Mouse (Mus musculus) ES-CJ7 (cell line): ENCODE measurements around the gene Dio1.

Source experiments
- DNase-seq: peaks from one replicate; pipeline ENCODE4 v3.0.0; 2011; ENCODE audit warnings: low read depth, low spot score

Gene Dio1

DNA sequence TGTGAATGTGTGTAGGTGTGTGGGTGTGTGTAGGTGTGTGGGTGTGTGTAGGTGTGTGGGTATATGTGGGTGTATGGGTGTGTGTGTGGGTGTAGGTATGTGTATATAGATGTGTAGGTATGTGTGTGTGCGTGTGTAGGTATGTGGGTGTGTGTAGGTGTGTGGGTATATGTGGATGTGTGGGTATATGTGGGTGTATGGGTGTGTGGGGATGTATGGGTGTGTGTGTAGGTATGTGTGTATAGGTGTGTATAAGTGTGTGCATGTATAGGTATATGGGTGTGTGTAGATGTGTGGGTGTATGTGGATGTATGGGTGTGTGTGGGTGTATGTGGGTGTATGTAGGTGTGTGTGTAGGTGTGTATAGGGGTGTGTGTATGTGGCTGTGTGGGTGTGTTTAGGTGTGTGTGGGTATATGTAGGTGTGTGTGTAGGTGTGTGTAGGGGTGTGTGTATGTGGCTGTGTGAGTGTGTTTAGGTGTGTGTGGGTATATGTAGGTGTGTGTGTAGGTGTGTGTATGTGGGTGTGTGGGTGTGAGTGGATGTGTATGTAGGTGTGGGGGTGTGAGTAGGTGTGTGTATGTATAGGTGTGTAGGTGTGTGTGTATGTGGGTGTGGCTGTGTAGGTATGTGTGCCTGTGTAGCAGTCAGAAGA is 5.9 kb downstream of the Dio1 start:
- DNase-seq: no peak

DNA sequence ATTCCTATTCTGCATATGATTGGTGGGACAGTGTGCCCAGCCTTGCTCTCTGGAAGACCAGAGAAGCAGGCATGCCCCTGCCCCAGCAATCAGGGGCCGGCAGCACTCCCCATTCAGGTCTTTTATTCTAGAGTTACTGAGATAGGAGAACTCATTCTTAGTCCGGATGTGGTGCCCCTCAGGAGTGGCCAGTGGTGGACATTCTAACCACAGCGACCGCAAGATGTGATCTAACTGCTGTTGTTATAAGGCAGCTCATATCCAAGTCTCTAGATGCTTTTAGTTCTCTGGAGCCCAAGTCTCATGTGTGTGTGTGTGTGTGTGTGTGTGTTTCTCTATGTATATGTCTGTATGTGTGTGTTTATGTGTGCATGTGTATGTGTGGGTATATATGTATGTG is 6.6 kb downstream of the Dio1 start:
- DNase-seq: no peak

DNA sequence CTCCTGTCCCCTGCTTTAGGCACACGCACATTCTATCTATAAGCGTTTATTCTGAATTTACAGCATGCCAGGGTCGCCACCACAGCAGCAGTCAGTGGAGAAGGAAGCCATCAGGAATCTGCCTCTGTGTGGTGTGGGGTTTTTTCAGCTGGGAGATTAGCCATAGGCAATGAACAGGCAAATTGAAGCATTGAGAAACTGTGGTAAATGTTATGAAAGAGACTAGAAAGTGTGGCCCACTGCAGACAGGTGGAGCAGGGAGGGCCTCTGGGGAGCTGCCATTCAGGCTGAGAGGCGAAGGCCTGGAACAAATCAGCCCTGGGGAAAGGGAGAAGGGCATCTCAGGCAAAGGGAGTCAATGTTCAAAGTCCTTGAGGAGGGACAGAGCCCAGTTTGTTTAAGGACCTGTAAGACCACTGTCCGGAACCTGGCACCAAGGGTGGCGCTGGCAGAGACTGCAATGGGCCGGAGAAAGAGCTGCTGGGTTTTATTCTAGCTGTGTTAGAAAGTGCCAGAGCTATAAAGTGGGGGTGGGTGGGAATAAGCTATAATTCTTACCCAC is 7.1 kb downstream of the Dio1 start:
- no peak for DNase-seq

DNA sequence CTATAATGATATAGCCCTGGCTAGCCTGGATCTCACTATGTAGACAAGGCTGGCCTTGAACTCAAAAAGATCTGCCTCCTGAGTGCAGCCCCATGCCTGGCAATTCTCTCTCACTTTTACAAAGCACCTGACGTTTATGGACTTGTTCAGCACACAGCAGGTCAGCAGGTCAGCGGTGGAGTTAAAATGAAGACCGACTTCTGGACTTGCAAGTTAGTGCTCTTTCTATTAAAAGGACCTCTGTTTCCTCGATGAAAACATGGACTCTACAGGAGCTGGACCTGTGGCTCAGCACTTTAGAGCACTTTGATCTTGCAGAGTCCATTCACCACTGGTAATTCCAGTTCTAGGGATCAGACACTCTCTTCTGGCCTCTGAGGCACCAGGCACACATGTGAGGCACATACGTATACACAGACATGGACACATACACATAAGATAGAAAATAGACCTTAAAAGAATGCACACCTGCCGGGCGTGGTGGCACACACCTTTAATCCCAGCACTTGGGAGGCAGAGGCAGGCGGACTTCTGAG is 8.8 kb downstream of the Dio1 start:
- DNase-seq: no peak

DNA sequence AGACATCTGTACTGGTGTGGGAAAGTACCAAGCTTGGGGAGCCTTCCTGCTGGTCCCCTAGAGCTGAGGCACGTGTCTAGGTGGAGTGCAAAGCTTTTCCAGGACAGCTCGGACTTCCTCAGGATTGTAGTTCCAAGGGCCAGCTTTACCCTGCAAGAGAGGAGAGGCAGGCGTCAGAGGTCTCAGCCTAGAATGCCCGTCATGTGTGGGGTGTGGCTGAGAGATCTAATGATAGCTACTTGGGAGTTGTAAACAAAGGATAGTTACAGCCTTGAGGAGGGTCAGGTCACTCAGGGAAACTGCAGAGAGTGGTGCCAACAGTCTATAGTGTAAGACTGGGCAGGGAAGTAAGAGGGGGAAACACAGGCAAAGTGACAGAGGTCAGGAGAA is 14.7 kb downstream of the Dio1 start:
- DNase-seq: no peak

DNA sequence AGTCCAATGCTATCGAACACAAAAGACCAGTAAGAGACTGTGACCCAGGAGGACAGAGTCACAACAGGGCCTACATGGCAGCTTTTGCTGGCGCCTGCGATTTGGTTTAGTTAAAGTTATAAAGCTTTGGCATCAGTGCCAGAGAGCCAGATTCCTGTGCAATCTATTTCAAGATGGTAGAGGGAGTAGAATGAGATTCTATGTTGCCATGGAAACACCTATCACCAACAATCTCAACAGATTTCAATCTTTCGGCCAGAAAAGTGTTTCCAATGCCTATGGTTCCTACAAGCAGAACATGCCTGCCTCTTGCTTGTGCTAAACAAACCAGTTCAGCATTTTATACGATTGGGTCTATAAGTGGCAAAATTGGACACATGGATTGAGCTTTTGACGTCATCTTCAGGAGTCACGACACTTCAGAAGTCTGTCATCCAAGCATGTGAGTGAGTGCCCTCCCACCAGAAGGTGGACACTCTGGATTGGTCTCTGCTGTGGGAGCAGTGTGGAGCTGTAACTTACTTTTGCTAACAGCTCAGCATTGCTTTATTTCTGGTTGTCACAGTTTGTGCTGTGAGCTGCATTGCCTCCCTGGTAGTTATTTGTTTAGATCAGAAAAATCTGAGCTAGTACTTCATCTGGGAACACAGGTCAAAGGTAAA is 15.2 kb downstream of the Dio1 start:
- no peak for DNase-seq

DNA sequence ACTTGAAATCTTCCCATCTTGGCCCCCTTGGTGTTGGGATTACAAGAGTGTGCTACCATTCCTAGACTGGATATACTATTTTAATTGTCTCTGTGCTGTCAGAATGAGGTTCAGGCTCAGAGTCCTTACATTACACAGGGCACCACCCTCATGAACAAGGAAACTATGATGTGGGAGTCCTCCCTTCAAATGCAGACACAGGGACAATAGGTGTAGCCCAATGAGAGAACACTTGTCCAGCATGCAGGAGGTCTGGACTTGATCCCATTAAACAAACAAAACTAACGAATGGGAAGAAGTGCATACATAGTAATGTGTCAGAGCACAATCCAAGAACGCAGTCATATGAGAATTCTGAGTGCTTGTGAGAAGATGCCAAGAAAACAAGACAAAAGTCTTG is 19.5 kb downstream of the Dio1 start:
- DNase-seq: no peak

DNA sequence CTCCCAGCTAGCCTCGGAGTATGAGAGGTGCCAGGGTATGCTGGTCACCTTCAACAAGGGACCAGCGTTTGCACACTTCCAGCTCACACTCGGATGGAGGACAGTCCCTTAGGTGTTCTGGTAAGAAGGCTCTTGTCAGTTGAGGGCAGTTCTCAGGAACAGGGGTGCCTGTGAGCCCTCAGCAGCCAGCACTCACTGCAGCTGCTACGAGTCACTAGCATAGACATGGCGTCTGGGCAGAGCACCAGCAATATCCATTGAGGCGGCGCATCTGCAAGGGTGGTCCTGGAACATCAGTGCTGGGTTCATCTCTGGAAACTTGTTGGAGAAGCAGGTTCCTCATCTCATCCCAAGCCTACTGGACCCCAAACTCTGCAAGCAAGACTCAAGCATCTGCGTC is 20.6 kb downstream of the Dio1 start:
- DNase-seq: no peak

DNA sequence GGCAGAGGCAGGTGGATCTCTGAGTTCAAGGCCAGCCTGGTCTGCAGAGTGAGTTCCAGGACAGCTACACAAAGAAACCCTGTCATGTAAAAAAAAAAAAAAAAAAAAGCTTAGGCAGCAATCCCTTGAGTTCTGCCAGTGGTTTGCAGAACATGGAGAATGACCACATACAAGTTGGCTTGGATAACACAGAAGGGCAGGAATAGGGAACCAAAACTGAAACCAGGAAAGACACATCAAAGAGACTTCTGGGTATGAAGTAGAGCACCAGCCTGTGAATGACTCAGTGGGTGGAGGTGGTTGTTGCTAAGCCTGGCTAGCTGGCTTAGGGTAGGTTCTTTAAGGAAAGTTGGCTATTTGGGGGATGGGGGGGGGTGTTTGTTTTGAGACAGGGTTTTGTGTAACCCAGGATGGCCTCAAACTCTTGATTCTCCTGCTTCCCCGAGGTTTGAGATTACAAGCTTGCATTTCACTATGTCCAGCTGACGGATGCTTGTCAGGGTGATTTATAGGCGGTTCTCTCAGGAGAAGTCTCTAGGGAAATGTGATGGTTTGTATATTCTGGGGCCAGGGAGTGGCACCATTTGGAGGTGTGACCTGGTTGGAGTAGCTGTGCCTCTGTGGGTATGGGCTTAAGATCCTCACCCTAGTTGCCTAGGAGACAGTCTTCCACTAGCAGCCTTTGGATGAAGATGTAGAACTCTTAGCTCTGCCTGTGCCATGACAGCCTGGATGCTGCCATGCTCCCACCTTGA is 21.3 kb downstream of the Dio1 start:
- DNase-seq: no peak

DNA sequence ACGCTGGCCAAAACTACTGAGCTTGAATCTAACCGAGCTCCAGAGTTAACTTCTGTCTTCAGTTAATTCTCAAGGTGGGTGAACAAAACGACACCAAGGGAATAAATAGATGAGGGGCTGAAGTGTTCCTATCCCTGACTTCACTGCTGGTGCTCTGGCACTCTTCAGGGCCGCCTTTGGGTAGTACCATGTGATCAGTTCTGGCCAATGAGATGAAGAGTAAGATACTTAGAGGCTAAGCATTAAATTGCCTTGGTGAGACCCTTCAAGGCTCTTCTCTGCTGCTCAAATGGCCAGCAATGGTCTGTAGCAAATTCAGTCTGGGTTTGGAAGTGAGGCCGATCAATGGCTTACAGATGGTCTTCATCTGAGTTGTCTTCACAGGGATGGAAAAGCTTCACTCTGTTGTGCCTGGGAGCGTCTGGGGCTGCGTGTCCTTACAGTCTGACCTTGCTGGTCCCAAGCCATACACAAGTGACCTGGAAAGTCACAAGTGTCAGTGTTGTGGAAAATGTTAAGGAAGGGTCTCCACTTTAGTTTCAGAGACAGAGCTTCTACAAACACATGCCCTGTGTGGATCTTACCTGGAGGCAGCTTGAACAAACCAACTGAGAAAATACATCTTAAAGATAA is 26.0 kb downstream of the Dio1 start:
- DNase-seq: peak; percentile 31

DNA sequence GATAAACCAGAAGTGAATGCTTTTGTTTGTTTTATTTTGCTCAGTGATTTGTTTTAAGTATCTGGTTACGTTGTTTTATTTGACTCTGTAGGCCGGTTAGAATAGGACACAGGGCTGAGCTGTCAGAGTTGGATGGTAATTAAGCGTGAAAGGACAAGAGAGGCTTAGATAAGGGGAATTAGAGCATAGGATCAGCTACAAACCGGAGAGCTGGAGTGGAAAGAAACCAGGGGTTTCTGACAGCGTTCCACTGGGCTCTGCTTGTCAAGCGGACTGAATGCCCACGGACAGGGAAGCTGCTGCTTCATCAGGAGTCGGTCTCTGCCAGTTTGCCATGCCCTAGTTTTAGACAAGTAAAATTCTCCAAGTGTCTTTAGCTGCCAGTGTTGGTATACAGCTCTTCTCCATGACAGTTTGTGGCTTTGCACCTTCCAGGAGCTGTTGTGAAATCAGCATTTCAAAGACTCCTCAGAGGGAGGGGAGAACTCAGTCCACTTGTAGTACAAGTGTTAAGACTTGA is 28.7 kb downstream of the Dio1 start:
- peak; percentile 11 for DNase-seq

DNA sequence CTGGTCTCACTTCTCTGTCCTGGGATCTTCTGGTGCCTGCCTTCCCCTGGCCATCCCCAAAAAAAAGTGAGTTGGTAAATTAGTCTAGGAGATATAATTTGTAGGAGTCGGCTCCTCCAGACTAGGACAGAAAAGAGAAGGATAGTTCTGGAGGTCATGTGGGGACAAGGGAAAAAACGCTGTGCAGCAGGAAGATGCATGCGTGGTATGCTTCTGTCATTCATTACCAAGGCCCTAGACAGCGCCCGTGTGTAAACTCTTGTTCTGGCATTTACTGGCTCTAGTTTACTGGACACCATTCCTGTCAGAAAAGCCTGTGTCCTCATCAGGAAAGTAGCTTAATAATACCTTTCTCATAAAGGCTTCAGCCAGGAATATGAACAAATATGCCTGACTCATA is 32.5 kb downstream of the Dio1 start:
- no peak for DNase-seq

DNA sequence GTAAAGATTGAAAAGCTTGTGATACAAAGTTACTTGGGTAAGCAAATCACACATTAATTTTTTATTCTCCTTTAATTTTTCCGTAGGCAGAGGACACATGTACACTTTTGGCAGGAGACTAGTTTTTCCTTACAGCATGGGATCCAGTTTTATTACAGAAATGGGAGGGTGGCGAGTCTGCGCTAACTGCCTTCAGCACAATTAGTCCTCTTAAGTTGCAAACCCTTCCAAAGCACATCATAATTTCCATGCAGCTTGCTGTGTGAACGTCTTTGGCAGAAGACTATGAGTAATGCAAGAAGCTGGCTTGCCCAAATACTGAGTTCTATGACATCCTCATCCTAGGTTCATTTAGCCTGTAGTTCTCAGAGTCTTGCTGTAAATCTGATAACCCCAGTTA is 33.3 kb downstream of the Dio1 start:
- no peak for DNase-seq

DNA sequence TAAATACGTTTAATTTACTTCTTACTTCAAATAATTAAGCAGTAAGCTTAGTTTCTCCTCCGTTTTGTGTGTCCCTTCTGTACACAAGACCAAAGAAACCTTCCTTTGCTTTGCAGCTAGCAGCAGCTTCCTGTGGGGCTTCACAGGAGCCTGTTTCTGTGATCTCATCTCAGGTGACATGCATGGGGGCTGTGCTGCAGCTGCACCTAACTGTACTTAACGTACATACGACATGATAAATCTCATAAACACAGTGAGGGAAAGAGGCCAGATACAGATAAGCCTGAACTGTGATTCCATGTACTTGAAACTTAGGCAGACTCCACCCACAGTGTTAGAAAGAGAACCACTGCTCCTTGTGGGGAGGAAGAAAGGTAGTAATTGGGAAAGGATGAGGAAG is 47.0 kb downstream of the Dio1 start:
- DNase-seq: no peak

DNA sequence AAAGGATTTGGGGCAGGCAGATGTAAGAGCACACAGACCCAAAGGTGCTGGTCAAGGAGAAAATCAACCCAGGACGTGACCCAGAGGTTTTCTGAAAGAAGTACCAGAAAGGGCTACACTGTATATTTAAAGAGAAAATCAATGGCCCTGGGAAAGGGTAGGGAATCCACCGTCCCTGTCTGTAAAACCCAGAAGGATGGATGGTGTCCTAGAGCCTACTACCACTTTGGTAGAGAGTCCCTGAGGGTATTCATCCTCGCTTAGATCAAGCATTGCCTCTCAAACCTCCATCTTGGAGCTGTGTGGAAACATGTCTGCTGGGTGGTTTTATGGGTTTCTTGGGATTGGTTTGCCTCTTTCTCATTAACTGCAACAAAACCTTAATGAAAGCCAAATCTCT is 52.6 kb downstream of the Dio1 start:
- DNase-seq: no peak

DNA sequence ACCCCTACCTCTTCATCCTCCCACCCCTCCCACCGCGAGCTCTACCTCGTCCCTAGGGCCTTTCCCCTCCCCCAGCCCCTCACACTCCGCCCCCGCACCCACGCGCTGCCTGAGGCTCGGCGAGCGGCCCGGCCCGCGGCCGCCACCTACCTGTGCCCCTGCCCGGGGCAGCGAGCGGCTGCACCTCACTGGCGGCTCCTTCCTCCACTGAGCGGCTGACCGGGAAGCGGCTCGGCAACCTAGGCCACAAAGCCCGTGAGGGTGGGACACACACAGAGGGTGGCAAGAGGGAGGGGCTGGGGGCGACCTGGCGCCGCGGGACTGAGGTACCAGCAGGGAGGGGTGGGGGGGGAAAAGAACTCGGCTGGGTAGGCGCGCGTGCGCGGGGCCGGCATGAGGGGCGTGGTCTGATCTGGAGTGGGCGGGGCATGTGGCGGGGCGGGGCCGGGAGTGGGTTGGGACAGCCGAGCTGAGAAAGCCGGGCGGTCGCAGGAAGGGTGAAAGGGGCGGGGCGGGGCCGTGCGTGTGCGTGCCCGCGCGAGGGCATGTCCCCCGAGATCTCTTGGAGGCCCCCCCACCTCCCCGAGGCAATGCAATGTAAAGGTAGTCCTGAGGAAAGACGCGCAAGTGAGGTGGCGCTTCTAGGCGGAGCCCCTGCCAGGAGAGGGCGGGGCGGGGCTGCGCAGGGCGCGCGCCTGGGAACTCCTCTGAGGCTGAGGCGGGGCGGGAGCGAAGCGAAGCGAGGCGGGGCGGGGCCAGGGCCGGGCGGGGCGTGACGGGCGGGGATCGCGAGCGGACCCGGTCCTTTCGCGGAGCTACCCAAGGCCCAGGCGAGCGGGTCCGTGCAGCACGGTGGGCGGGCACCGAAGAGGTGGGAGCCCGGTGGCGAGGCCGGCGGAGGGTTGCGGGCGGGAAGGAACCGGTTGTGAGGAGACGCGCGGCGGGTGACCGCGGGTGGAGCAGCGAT is 53.6 kb downstream of the Dio1 start, which contains the start of the genes Lrrc42 and Hspb11:
Gene Lrrc42 (minus strand): TSS at position 408 of the 967 bp plus-strand sequence.
Gene Hspb11 (plus strand): TSS at position 469 of the 967 bp plus-strand sequence.
- peak; percentile 95 for DNase-seq

DNA sequence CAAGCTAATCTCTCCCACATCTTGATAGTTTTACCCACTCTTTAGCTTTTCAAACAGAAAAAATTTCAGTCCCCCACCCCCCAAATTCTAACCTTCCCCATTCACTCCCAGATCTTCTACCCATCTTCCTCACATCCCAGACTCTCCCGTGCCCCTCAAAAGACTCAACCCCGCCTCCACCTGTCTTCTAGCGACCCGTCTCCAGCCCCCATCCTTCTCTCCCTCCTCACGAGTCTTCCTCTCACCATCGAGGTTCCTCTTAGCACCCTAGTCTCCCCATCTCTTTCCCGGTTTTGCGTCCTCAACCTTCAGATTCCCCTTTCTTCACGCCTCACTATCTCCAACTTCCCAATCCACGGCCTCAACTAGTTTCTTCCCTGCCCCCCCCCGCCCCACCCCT is 54.4 kb downstream of the Dio1 start:
- DNase-seq: no peak

DNA sequence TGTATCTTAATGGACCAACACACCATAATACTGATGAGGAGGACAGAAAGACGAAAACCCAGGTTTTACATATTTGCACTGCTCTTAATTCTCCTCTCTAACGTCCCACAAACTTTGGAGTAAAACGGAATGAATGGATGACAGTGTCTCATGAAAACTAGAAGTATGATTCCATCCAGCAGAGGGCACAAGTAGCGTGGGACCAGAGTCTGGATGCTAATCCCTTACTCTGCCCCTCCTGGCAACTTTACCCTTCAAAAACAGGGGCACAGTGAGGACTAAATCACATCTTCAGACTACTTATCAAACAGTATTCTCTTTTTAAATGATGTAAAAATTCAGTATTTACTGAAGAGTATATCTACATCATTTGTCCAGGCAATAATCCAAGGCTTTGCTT is 56.5 kb downstream of the Dio1 start:
- peak; percentile 47 for DNase-seq

DNA sequence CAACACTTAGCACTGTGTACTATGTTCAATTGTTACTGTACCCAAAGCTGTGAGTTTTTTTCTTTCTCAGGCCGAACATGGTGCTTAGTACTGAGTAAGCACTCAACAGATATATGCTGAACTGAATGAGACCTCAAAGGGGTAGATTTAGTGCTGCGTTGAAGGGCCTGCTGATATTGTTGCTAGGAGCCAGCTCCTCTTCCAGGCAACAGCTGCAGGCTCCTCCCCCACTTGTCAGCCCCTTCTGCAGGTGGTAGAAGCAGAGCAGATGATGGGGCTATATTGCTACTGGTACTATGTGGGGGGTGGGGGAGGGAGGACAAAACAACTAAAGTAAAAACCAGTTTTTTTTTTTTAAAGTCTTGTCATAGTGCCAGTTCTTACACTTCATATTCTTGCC is 57.5 kb downstream of the Dio1 start:
- DNase-seq: no peak

DNA sequence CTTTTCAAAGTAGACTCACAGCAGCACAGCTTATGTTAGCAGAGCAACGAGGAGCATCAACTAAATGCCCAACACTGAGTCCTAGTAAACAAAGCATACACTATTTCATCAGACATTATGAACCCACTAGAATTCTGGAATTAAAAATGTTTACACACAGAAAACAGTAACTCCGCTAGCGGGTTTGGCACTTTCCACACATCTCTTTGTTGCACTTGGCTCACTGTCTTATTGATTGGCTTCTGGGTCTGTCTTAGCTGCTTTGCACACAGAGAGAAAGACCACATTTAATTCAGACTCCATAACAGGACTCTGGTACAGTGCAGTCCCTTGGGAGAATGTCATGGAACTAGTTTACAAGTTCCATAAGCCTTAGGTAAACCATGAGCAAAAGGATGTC is 58.9 kb downstream of the Dio1 start:
- DNase-seq: no peak
